In the genomic region with DNA sequence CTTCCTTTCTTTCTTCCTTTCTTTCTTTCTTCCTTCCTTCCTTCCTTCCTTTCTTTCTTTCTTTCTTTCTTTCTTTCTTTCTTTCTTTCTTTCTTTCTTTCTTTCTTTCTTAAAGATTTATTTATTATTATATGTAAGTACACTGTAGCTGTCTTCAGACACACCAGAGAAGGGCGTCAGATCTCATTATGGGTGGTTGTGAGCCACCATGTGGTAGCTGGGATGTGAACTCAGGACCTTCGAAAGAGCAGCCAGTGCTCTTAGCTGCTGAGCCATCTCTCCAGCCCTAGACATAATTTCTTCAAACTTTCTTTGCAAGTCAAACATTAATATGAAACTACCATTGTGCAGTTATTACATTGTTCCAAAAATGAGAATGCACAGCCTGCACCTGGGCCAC, we compare ENCODE assay signal across 1 mouse cellular context.
A peak's percentile ranks its signal among the peaks of the same experiment; 100 is the strongest.
TF ChIP-seq lines count a peak whose summit lies in the region.

No protein-coding gene starts in this region.

TF ChIP-seq in CH12.LX, 34 proteins besides CTCF, POLR2A, EP300 and RAD21:
- TF ChIP-seq SMC3 (IDR thresholded peaks at IDR 0.05; ENCODE audit: low read depth, low read length) (peak; percentile 56), MYC (IDR thresholded peaks at IDR 0.05; ENCODE audit: low read depth, low read length) (0 out of 2 replicates have a peak, but pooled peaks have one; percentile 9)
